Mouse (Mus musculus): ENCODE measurements at regions not wholly inside any gene's neighbourhood (a gene's known extent, or its start where the extent isn't known, plus 50 kb on each side); places are given as distances from the start of the nearest gene placed in this dataset.

DNA sequence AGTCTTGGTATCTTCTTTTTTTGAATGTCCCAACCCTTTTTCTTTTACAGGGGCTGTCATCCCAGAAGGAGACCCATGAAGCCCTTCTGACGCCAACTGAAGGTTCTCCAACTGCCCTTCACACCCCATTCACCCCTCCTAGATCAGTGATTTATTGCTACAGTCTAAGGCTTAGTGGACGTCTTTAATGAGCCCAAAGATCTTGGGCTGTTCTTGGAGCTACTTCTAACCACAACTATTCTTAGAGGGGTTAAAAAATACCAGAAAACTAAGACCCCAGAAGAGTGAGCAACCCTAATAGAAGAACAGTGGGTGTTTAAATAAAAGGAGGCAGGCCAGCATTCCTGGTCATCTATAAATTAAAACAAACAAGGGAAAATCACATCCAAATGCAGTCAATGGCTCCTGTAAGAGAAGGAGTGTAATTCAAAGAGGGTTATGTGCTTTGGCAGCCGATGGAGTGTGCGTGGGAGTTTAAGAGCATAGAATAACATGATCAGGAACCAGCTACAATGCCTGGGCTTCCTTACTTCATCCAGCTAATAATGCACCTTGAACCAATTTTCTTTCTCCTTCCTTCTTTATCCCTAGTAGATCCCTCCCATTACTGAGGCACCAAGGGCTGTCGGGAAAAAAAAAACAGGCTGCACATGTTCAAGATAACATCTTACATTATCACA, 113.3 kb downstream of the Qpct start:
- DNase-seq = no peak

DNA sequence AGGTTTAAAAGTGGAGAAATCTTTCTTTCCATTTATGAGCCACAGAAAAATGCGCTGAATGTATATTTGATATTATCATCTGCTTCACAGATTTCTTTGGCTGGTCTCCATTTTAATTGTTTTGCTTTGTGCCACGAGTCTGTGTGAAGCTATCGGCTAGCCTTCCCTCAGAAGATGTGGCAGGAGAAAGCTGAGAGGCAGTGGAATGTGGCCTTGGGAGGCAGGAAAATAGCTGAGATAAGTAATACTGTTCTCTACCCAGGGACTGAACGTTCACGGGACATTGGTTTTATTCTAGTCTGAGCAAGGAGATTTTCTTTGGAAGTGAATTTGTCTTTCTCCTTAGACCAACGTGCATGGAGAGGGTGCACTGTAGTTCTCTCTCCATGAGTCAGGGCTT, 112.3 kb downstream of the Qpct start:
- DNase-seq = no peak

DNA sequence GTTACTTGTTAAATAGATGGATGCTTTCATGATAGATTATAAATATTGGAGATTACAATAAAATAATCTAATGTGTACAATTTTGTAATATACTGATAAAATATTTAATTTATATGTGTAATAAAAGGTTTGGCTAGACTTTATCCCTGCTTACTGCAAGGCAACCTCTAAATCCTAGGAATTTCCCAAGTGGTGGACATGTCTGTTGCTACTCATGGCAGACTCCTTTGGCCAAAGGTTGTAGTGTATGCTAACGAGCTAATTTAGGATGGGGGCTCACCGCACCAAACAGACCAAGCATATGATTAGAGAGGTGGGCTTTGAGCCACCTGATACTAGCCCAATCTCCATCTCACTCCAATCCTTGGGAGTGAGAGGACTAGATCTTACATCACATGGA, 102.4 kb downstream of the Qpct start:
- DNase-seq = no peak

DNA sequence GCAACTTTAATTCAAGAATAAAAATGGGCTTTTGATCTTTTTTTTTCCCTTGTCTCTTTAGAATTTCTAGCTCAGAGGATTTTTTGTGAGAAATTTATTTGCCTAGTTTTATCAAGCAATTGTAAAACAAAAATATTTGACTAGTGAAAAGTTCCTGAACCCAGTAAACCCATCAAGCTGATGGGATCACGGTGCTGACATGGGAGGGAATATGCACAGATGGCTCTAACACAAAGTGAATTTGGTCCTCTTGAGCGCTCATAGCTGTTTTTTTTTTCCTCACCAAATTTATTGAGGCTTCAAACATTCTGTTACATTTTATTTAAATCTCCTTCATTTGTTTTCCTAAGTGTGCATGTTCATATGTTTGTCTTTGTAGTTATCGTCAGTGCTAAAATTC, 101.1 kb downstream of the Qpct start:
- DNase-seq = no peak

DNA sequence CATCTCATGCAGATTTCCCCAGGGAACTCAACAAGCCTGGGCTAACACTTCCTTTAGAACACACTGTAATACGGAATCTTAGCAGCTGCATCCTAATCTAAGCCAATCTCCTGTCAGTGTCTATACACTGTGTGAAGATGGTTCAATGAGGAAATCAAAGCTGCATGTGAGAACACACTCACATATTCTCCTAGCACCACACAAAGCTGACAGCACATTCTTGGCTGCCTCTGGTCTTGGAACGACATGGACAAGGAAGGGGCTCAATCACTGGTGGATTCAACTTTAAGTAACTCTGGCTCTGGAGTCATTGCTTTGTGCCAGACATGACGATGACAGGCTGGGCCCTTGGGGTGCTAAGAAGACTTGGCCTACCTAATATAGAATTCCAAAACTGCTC, 96.2 kb downstream of the Qpct start:
- no peak for DNase-seq

DNA sequence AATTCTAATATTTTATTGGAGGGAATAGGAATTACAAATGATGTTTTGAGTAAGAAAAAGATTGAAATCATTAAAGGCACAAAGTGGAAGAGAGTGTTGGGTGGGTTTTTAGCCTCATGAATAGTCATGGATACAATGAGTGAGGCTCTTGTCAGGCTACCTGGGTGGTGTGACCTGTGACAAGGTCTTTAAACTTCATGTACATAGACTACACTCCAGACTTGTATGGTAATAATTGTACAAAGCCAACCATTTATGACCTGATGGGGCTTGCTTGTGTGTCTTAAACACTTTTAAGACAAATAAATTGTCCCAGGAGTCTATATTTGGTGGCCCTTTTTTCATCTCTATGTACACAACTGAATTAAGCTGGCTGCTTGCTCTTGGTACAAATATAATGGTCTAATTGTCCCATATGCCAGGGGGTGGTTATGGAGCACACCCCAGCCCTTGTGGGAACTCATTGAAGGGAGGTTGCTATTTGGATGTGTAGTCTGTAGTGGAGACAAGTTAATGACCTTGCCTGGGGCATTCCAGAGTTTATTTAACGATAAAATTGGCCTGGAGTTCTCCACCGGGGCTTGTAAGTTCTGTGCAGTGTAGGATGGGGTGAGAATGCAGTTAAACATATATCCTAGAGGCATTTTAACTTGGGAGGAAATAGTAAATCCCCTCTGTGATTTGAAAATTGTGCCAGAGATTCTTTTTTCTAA, 93.4 kb downstream of the Qpct start:
- no peak for DNase-seq

DNA sequence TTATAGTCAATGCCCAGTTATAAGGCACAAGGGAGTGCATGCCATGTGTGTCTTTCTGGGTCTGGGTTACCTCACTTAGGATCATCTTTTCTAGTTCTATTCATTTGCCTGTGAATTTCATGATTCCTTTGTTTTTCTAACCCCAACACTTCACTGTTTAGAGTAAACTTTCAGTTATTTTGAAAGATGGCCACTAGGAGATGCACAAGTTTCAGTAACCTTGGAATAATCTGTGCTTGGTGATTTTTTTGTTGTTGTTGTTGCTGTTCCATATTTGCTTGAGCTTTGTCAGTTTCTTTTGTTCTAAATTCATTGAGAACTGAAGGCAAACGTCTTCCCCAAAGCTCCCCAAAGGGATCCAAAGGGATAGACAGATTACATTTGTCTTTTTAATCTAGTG, 91.3 kb downstream of the Qpct start:
- no peak for DNase-seq

Data from cerebellum, adult 9-10 months (tissue).